Mouse (Mus musculus) CH12.LX (cell line): Measurements from ENCODE around the gene Hpn. TPM values are rescaled to one million over a fixed set of nuclear protein-coding genes. Genes with fewer than 3 reads are reported as not detected.

ENCODE experiments used
- DNase-seq: peaks from one replicate; pipeline ENCODE4 v3.0.0-alpha.2; 2013; ENCODE audit errors: extremely low read depth
- H3K27ac ChIP-seq: 2 replicates; pipeline ENCODE4 v1.5.1; 2012; ENCODE audit warnings: low read depth, mild to moderate bottlenecking, control low read depth, moderate library complexity; ENCODE audit not compliant: insufficient read depth
- H3K27me3 ChIP-seq: replicated peaks from 2 replicates; pipeline ENCODE3; 2012; ENCODE audit warnings: inconsistent platforms
- H3K36me3 ChIP-seq, 2 experiments: replicated peaks in 1 of 2; 2 replicates each; pipeline versions ENCODE3 to v1.6.1; 2012; ENCODE audit warnings: inconsistent platforms in 1 of 2, low read length in 1 of 2, mild to moderate bottlenecking in 1 of 2, mixed read lengths in 1 of 2, moderate library complexity in 1 of 2; ENCODE audit not compliant: control insufficient read depth in 1 of 2, insufficient read depth in 1 of 2
- H3K4me1 ChIP-seq, 2 experiments: 2 replicates each; pipeline ENCODE4 v1.6.1; 2012; ENCODE audit warnings: inconsistent platforms in 1 of 2, moderate library complexity in 1 of 2; ENCODE audit not compliant: insufficient read depth in 2 of 2, control insufficient read depth in 1 of 2
- H3K4me2 ChIP-seq: 2 replicates; pipeline ENCODE4 v1.6.1; 2012; ENCODE audit warnings: low read depth, mild to moderate bottlenecking, control low read depth; ENCODE audit not compliant: poor library complexity, insufficient read depth, severe bottlenecking
- H3K4me3 ChIP-seq, 3 experiments: fragments of 150-350 bp in 1 of 3; sonication (generic) in 1 of 3; replicated peaks in 1 of 3; 2 replicates each; pipeline versions ENCODE3 to v1.5.1; 2011 to 2012; ENCODE audit warnings: low read depth in 2 of 3, low read length in 2 of 3, mild to moderate bottlenecking in 2 of 3, moderate library complexity in 2 of 3, control low read depth in 1 of 3, improper control_type of control experiment in 1 of 3, inconsistent platforms in 1 of 3, mixed read lengths in 1 of 3; ENCODE audit not compliant: poor library complexity in 1 of 3
- H3K79me2 ChIP-seq: replicated peaks from 2 replicates; pipeline ENCODE4 v1.6.1; 2012; ENCODE audit warnings: mild to moderate bottlenecking, moderate library complexity; ENCODE audit not compliant: control insufficient read depth, poor library complexity, insufficient read depth, severe bottlenecking; ENCODE audit errors: extremely low read depth
- H3K9ac ChIP-seq: 2 replicates; pipeline ENCODE4 v1.6.1; 2012; ENCODE audit warnings: low read depth, mild to moderate bottlenecking, control low read depth, moderate library complexity; ENCODE audit not compliant: insufficient read depth
- H3K9me3 ChIP-seq: replicated peaks from 2 replicates; pipeline ENCODE3; 2012; ENCODE audit warnings: low read length, inconsistent platforms, mixed read lengths
- BHLHE40 ChIP-seq: IDR thresholded peaks from 2 replicates; pipeline ENCODE4 v1.6.1; 2011; ENCODE audit warnings: mild to moderate bottlenecking, low read depth, low read length, improper control_type of control experiment
- CHD2 ChIP-seq: IDR thresholded peaks from 2 replicates; pipeline ENCODE4 v1.6.1; 2011; ENCODE audit warnings: low read length, improper control_type of control experiment
- CTCF ChIP-seq, 2 experiments: IDR thresholded peaks in 1 of 2; conservative IDR thresholded peaks in 1 of 2; 2 replicates each; pipeline ENCODE4 v1.5.1; 2011 to 2012; ENCODE audit warnings: low read depth in 2 of 2, low read length in 2 of 2, improper control_type of control experiment in 1 of 2, inconsistent platforms in 1 of 2, mild to moderate bottlenecking in 1 of 2, moderate library complexity in 1 of 2
- E2F4 ChIP-seq: IDR thresholded peaks from 2 replicates; pipeline ENCODE4 v1.6.1; 2011; ENCODE audit warnings: low read depth, low read length, improper control_type of control experiment; ENCODE audit not compliant: insufficient replicate concordance
- ELF1 ChIP-seq: IDR thresholded peaks from 2 replicates; pipeline ENCODE4 v1.6.1; 2014; ENCODE audit warnings: low read depth, mild to moderate bottlenecking, inconsistent platforms, low read length, improper control_type of control experiment
- EP300 ChIP-seq: IDR thresholded peaks from 2 replicates; pipeline ENCODE4 v1.6.1; 2011; ENCODE audit warnings: low read length, improper control_type of control experiment
- ETS1 ChIP-seq: conservative IDR thresholded peaks from 2 replicates; pipeline ENCODE4 v1.6.1; 2012; ENCODE audit warnings: low read depth, mild to moderate bottlenecking, inconsistent platforms, low read length, improper control_type of control experiment, moderate library complexity
- GABPA ChIP-seq: IDR thresholded peaks from 2 replicates; pipeline ENCODE4 v1.6.1; 2012; ENCODE audit warnings: low read depth, low read length, improper control_type of control experiment, inconsistent platforms; ENCODE audit not compliant: insufficient replicate concordance
- HCFC1 ChIP-seq: IDR thresholded peaks from 2 replicates; pipeline ENCODE4 v1.6.1; 2012; ENCODE audit warnings: low read depth, mild to moderate bottlenecking, inconsistent platforms, low read length, improper control_type of control experiment
- IRF4 ChIP-seq: IDR thresholded peaks from 2 replicates; pipeline ENCODE4 v1.6.1; 2014; ENCODE audit warnings: low read depth, mild to moderate bottlenecking, inconsistent platforms, low read length, improper control_type of control experiment
- JUN ChIP-seq: IDR thresholded peaks from 2 replicates; pipeline ENCODE4 v1.6.1; 2011; ENCODE audit warnings: low read depth, mild to moderate bottlenecking, low read length, improper control_type of control experiment, moderate library complexity; ENCODE audit not compliant: insufficient read depth
- JUND ChIP-seq: conservative IDR thresholded peaks from 2 replicates; pipeline ENCODE4 v1.6.1; 2011; ENCODE audit warnings: low read depth, low read length, improper control_type of control experiment
- MAFK ChIP-seq: IDR thresholded peaks from 2 replicates; pipeline ENCODE4 v1.6.1; 2011; ENCODE audit warnings: low read length, improper control_type of control experiment; ENCODE audit not compliant: insufficient replicate concordance
- MAX ChIP-seq: IDR thresholded peaks from 2 replicates; pipeline ENCODE4 v1.6.1; 2011; ENCODE audit warnings: low read length, improper control_type of control experiment
- MAZ ChIP-seq: IDR thresholded peaks from 2 replicates; pipeline ENCODE4 v1.6.1; 2012; ENCODE audit warnings: low read depth, mild to moderate bottlenecking, inconsistent platforms, low read length, improper control_type of control experiment, moderate library complexity
- MEF2A ChIP-seq: IDR thresholded peaks from 2 replicates; pipeline ENCODE4 v1.6.1; 2014; ENCODE audit warnings: low read depth, mild to moderate bottlenecking, inconsistent platforms, low read length, improper control_type of control experiment, borderline replicate concordance
- MXI1 ChIP-seq: IDR thresholded peaks from 2 replicates; pipeline ENCODE4 v1.6.1; 2011; ENCODE audit warnings: mild to moderate bottlenecking, low read depth, low read length, improper control_type of control experiment
- MYC ChIP-seq: IDR thresholded peaks from 2 replicates; pipeline ENCODE4 v1.6.1; 2011; ENCODE audit warnings: low read depth, mild to moderate bottlenecking, improper control_type of control experiment, low read length
- NELFE ChIP-seq: IDR thresholded peaks from 2 replicates; pipeline ENCODE4 v1.6.1; 2011; ENCODE audit warnings: low read depth, low read length, improper control_type of control experiment
- POLR2A ChIP-seq: IDR thresholded peaks from 2 replicates; pipeline ENCODE4 v1.6.1; 2011; ENCODE audit warnings: low read depth, mild to moderate bottlenecking, improper control_type of control experiment, low read length
- RAD21 ChIP-seq: IDR thresholded peaks from 2 replicates; pipeline ENCODE4 v1.6.1; 2011; ENCODE audit warnings: low read depth, mild to moderate bottlenecking, low read length, improper control_type of control experiment, moderate library complexity
- RCOR1 ChIP-seq: conservative IDR thresholded peaks from 2 replicates; pipeline ENCODE4 v1.6.1; 2012; ENCODE audit warnings: low read depth, mild to moderate bottlenecking, inconsistent platforms, low read length, improper control_type of control experiment
- SIN3A ChIP-seq: IDR thresholded peaks from 2 replicates; pipeline ENCODE4 v1.6.1; 2012; ENCODE audit warnings: low read length, improper control_type of control experiment, inconsistent platforms
- SMC3 ChIP-seq: IDR thresholded peaks from 2 replicates; pipeline ENCODE4 v1.6.1; 2011; ENCODE audit warnings: low read depth, low read length, improper control_type of control experiment
- TBP ChIP-seq: conservative IDR thresholded peaks from 2 replicates; pipeline ENCODE4 v1.6.1; 2011; ENCODE audit warnings: low read depth, low read length, improper control_type of control experiment
- TCF12 ChIP-seq: IDR thresholded peaks from 2 replicates; pipeline ENCODE4 v1.6.1; 2014; ENCODE audit warnings: low read depth, mild to moderate bottlenecking, inconsistent platforms, low read length, improper control_type of control experiment
- UBTF ChIP-seq: IDR thresholded peaks from 2 replicates; pipeline ENCODE4 v1.6.1; 2012; ENCODE audit warnings: low read depth, mild to moderate bottlenecking, inconsistent platforms, low read length, improper control_type of control experiment, moderate library complexity
- USF1 ChIP-seq: IDR thresholded peaks from 2 replicates; pipeline ENCODE4 v1.6.1; 2014; ENCODE audit warnings: low read depth, mild to moderate bottlenecking, inconsistent platforms, low read length, improper control_type of control experiment
- USF2 ChIP-seq: conservative IDR thresholded peaks from 2 replicates; pipeline ENCODE4 v1.6.1; 2011; ENCODE audit warnings: low read depth, low read length, improper control_type of control experiment
- dilution Hi-C: fragments of 300-500 bp; cut with MboI; formaldehyde crosslinking; loops from 2 replicates; pipeline ENCODE4 v1.14.3; 2020; ENCODE audit warnings: low sequenced_read_pairs; ENCODE audit not compliant: extremely low pct_unique_long_range_greater_than_20kb, extremely low pct_ligation_motif_present
- in situ Hi-C: fragments of 300-500 bp; cut with MboI; formaldehyde crosslinking; loops from 3 replicates; pipeline ENCODE4 v1.14.3; 2019; ENCODE audit warnings: low sequenced_read_pairs, low pct_ligation_motif_present, low pct_unique_long_range_greater_than_20kb, mixed read lengths
- polyA plus RNA-seq: library from polyadenylated mRNA; unstranded; fragments of >175 nt; gene quantifications from 2 replicates; pipeline ENCODE4 v1.2.1, GENCODE M21; 2012; ENCODE audit warnings: low read depth; ENCODE audit not compliant: insufficient read length
- total RNA-seq, 2 experiments: library from RNA; depleted of rRNA; stranded (reverse); fragments of 300-350 nt in 1 of 2; fragments of >200 nt in 1 of 2; gene quantifications; 2 replicates each; pipeline ENCODE4 v1.2.3; 2012 to 2014

Hpn gene
- total and polyA plus RNA-seq, 3 experiments, result 3.0 to 16.7 (median 8.7) TPM

DNA sequence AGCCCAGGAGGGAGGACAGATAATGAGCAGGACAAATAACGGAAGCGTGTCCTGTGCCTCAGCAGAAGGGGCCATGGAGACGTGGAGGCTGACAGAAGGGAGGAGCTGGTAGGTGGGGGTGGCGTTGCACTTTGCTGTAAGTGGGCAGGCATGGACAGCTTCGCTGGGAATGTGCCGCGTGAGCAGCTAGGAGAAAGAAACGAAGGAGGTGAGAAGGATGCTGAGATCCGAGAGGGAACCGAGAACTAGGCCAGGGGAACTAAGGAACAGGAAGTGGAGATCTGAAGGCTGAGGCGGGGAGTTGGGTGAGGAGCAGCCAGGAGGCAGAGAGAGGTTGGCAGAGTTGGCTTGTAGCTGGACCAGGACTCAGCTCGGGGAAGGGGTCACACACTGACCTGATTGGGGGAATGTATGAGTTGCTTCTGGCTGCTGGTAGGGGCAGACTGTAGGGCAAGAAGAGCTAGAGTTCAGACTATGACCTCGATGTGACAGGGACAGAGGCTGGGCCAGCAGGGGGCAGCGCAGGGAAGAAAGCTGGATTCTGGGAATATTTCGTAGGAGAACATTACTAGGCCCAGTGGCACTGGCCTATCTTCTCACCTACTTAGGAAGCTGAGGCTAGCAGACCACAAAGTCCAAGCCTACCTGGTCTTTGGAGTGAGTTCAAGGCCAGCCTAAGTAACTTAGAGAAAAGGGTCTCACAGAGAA lies 9.9 kb downstream of the Hpn start:
- peaks cover 15 to 53% of the 10 kb centered on the region in 2 experiments for H3K4me1 ChIP-seq
- in situ Hi-C loops, result no loop called here
- no peaks in the 10 kb centered on the region for H3K27me3 ChIP-seq
- H3K9ac ChIP-seq, result no peak overlapping the region
- H3K79me2 ChIP-seq, result no peaks in the 10 kb centered on the region
- TF ChIP-seq UBTF, result no peak
- TF ChIP-seq JUND, result no peak
- no peak for TF ChIP-seq GABPA
- no peak for TF ChIP-seq E2F4
- peak; percentile 41 to 76 for TF ChIP-seq CTCF (conservative IDR thresholded peaks at IDR 0.05 in 1 of 2, IDR thresholded peaks at IDR 0.05 in 1 of 2; ENCODE audit: low read depth in 2 of 2, low read length in 2 of 2)
- TF ChIP-seq USF1, result no peak
- TF ChIP-seq ELF1, result peak; percentile 14; the same call in 1 of the 2 replicates
- peak; percentile 58 for TF ChIP-seq RAD21
- TF ChIP-seq TCF12, result 0 out of 2 replicates have a peak, but pooled peaks have one; percentile 16
- TF ChIP-seq SMC3, result peak; percentile 77
- TF ChIP-seq ETS1, result no peak
- no peak for DNase-seq
- H3K9me3 ChIP-seq, result no peaks in the 10 kb centered on the region
- dilution Hi-C loops, result no loop called here
- no peak overlapping the region for H3K27ac ChIP-seq
- no peak overlapping the region for H3K4me3 ChIP-seq
- H3K4me2 ChIP-seq, result no peak overlapping the region
- peaks cover 0 to 67% of the 10 kb centered on the region in 2 experiments for H3K36me3 ChIP-seq

DNA sequence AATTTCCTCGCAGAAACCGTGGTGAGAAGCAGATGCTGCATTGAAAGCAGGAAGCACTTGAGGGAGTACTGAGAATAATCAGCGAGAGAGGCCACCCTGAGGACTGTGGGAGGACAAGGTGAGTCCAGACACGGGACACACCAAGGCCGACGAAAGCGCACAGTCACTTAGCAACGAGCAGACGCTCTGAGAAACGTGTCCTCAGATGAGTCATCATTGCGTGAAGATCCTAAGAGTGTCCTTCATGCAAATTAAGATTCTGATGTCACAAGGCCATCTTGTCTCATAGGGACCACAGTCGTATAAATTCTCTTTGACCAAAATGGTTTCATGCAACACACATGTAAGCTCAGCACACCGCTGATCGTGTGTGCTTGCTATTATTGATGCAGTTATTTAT lies 14.3 kb downstream of the Hpn start:
- Histone ChIP-seq H3K27me3 (no peaks in the 10 kb centered on the region), H3K27ac (no peak overlapping the region), H3K4me2 (peak overlapping the region; percentile 30; the same call in 1 of the 2 replicates), H3K9ac (no peak overlapping the region), H3K4me3 (no peak overlapping the region), H3K9me3 (peaks cover 3% of the 10 kb centered on the region), H3K36me3 (peaks cover 0 to 67% of the 10 kb centered on the region in 2 experiments), H3K4me1 (peaks cover 11 to 23% of the 10 kb centered on the region in 2 experiments), H3K79me2 (no peaks in the 10 kb centered on the region)
- peak; percentile 80 for DNase-seq
- dilution Hi-C loops, result no loop called here
- TF ChIP-seq MEF2A, result peak; percentile 24; the same call in 1 of the 2 replicates
- TF ChIP-seq MAX, result peak; percentile 76
- TF ChIP-seq MYC, result peak; percentile 68; the same call in 1 of the 2 replicates
- TF ChIP-seq CHD2, result no peak
- TF ChIP-seq JUND, result peak; percentile 95
- TF ChIP-seq SMC3, result no peak
- peak; percentile 91 for TF ChIP-seq BHLHE40
- TF ChIP-seq TCF12, result no peak
- TF ChIP-seq RCOR1, result no peak
- peak; percentile 88 for TF ChIP-seq JUN
- no peak for TF ChIP-seq E2F4
- peak; percentile 89 for TF ChIP-seq ETS1
- TF ChIP-seq CTCF (conservative IDR thresholded peaks at IDR 0.05 in 1 of 2, IDR thresholded peaks at IDR 0.05 in 1 of 2; ENCODE audit: low read depth in 2 of 2, low read length in 2 of 2), result no peak
- TF ChIP-seq IRF4, result peak; percentile 82
- peak; percentile 34; the same call in 1 of the 2 replicates for TF ChIP-seq MAFK
- TF ChIP-seq MXI1, result peak; percentile 93
- TF ChIP-seq GABPA, result no peak
- TF ChIP-seq HCFC1, result peak; percentile 29; the same call in 1 of the 2 replicates
- TF ChIP-seq NELFE, result no peak
- no peak for TF ChIP-seq TBP
- TF ChIP-seq ELF1, result peak; percentile 37
- peak; percentile 63; the same call in 1 of the 2 replicates for TF ChIP-seq EP300
- peak; percentile 86 for TF ChIP-seq SIN3A
- TF ChIP-seq POLR2A, result no peak
- TF ChIP-seq USF2, result no peak
- TF ChIP-seq UBTF, result no peak
- no peak for TF ChIP-seq USF1
- no peak for TF ChIP-seq MAZ
- in situ Hi-C loops, result no loop called here
